Mouse (Mus musculus) layer of hippocampus, adult 9-10 months (tissue): Measurements from ENCODE around the gene Ttc5.
"Not testable (repeated sequence)": the region's sequence is repeated elsewhere in the genome, so short reads cannot be mapped to it uniquely, and the experiment has no call there.

Source experiments
- DNase-seq: peaks from one replicate; pipeline ENCODE4 v3.0.0; 2022; ENCODE audit warnings: low spot score

The Ttc5 gene

DNA sequence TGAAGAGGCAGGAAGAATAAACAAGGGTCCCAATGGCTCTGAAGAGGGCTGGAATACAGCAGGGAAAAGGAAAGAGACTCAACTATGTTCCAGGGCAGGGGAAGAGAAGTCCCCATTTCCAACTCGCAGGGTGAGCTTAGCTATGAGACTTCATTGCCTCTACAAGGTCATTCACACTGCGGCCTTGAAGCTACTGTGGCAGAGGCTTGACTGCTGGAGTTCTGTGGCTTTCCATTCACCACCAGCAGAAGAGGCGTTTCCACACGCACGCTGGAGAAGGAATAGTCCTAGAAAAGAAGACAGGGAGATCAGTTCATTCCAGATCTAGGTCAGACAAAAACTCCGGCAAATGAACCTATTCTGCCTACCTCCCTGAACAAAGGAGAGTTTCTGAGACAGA, 19.6 kb downstream of the Ttc5 start:
- DNase-seq = no peak

DNA sequence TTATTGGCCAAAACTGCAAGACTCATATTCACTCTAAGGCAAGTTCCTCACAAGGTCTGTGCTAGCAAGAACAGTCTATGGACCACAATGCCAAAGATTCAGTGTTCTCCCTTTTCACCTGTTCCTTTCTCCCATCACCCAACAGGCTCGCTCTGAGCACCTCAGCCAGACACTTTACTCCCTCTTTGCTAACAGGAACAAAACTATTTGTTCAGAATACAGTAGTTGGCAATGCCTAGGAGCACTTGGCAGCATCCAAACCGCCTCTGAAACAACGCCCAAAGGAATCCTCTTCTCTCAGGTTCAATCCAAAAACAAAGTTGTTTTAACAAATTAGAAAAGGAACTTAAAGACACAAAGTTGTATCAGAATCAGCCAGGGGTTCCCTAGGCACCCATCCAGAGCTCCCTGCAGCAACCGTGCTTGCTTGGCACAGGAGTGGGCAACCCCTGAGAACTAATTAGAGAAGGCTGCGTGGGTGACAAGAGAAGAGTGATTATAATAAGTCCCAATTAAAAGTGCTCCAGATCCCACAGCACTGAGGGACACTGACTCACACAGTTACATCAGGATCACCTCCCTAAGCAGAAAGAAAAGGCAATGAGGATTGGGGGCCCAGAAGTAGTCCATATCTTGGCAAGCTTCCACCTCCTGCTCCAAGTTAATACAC, 26.8 kb downstream of the Ttc5 start:
- peak; percentile 3 for DNase-seq

DNA sequence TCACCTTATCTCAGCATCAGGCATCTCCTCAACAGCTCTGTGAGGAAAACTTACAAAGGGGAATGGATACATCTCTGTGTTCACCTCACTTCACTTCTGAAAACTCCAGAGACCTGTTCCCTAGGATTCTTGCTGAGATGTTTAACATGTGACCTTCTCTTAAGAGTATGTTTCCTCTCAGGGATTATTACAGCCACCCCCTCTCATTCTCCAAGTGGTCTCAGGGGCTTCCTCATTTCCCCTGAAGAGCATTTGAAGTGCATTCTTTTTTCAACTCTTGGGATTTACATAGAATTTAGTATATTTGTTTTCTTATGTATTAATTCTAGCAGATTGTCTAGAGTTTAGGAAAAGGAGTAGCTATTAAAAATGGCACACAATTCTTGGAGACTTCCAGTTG, 40.3 kb downstream of the Ttc5 start, which contains the start of gene Olfr749:
Olfr749 (minus strand) TSS at position 101 of the 400 bp plus-strand sequence.
- DNase-seq = no peak

DNA sequence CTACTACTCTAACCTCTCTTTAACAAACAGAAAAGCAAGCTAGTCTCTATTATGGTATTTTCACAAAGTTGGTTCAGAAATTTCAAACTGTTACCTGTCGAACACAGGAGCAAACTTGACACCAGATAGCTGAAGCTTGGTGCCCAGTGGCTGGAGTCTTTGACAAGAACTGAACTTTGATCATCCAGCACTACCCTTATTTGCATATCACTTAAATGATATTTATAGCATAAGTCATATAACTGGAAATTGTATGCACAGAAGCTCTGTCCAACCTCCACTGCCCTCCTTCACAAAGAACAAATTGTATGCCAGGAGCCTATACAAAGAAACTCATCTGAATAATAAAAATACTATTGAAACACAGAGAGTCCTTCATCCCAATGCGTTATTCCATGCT, 43.7 kb downstream of the Ttc5 start:
- no peak for DNase-seq

DNA sequence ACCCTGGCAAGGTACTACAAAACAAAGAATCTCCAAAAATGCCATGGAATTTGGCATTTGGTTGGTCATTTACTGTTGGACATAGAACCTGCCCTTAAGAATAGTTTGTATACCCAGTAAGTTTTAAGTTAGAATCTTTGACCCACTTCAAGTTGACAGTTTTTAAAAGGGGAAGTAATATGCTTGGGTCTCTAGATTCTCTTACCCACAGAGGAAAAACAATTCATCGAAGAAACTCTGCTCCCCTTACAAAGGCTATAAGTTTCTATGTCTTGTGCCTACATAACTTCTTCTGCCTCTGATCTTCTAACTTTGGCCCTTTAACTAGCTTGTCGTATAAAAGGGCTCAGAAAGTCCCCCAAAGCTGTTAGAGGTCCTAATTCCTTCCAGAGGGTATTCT, 45.0 kb downstream of the Ttc5 start:
- DNase-seq = no peak

DNA sequence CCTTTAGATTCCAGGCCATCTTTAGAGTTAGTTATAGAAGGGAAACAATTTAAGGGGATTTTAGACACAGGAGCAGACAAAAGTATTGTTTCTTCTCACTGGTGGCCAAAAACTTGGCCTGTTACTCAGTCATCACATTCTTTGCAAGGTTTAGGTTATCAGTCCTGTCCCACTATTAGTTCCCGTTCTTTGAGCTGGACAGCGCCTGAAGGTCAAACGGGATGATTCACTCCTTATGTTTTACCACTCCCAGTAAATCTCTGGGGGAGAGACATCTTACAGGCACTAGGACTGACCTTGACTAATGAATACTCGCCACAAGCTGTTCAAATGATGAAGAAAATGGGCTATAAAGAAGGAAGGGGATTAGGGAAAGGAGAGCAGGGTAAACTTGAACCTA, 62.9 kb downstream of the Ttc5 start:
- not testable (repeated sequence) for DNase-seq

DNA sequence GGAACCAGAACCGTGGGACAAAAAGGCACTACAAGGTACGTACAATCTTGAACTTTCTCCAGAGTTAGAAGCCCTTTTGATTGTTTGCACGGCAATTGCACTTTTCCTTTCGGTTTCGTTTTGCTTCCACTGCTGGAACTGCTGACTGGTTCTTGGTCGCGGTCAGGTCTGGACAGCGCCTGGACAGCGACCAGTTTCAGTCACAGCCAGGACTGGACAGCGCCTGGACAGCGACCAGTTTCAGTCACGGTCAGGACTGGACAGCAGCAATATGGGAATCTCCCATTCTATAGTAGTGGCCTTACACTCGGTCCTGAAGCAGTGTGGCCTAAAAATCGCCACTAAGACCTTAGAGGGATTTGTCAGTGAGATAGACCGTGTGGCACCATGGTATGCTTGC, 65.4 kb downstream of the Ttc5 start:
- not testable (repeated sequence) for DNase-seq
